Mouse (Mus musculus): ENCODE results near the gene Eif2s2. TPM values are rescaled to one million over a fixed set of nuclear protein-coding genes. Genes with fewer than 3 reads are reported as not detected.

The Eif2s2 gene
- polyA plus RNA-seq (2015; fragmentation: Nextera tagmentation; extraction: Ambion mirVana), result 70.9 and 78.3 TPM in 2 replicates

DNA sequence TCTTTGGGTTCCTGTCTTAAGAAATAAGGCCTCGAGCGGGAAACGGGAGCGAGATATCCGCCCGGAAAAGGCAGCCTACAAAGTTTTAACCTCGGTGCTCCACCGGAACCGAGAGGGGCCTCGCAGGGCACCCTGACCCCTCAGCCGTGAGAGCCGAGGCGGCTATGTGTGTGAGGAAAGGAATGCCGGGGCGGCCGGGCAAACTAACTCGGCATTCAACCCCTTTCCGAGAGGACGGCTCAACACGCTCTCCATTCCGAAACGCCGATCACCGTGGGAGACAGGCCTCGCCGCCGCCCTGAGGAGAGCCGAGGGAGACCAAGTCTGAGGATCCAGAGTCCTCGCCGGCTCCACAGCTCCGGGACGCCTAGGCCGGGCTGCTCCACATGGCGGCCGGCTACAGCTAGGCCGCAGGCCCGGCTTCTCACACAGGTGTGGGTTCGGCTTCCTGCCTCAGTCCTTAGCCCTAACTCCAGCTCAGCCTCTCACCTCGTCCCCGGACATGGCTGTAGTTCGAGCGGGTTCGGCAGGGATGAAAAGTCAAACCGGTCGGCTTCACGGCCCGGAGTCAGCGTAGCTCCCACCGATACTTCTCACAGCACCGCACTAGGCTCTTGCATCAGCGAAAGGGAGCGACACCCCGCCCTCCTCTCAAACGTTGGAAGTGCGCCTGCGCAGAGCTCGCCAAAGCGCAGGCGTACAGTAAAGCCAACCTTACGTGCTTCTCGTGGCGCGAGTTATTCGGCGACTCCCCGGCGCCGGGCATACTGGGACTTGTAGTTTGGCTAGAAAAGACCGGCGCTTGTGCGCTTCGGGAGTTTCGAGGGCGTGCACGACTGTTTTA lies at the start of gene Eif2s2:
Eif2s2 (minus strand) TSS at position 735 of the 844 bp plus-strand sequence.
- peak; percentile 98 for ATAC-seq (ENCODE audit: low FRiP score, low TSS enrichment)
- H3K36me3 ChIP-seq (ENCODE audit: insufficient read depth, low read length), result peaks cover 5% of the 10 kb centered on the region
- peaks cover 6% of the 10 kb centered on the region for H3K4me1 ChIP-seq (ENCODE audit: insufficient read depth, low read length)
- no peaks in the 10 kb centered on the region for H3K27me3 ChIP-seq (ENCODE audit: insufficient read depth, low read length)
- peak within 1 kb of the TSS; percentile 82 for H3K4me2 ChIP-seq (replicated peaks; ENCODE audit: low read depth, low read length)
- peak within 1 kb of the TSS; percentile 96 for H3K4me3 ChIP-seq (ENCODE audit: low read length)
- H3K9ac ChIP-seq (replicated peaks; ENCODE audit: low read length), result peak within 1 kb of the TSS; percentile 95
- peak within 1 kb of the TSS; percentile 88 for H3K27ac ChIP-seq (ENCODE audit: low read length)
- under 1% methylated on average over 75 of the region's 75 CpGs for WGBS
- H3K9me3 ChIP-seq (ENCODE audit: low read length), result no peaks in the 10 kb centered on the region

DNA sequence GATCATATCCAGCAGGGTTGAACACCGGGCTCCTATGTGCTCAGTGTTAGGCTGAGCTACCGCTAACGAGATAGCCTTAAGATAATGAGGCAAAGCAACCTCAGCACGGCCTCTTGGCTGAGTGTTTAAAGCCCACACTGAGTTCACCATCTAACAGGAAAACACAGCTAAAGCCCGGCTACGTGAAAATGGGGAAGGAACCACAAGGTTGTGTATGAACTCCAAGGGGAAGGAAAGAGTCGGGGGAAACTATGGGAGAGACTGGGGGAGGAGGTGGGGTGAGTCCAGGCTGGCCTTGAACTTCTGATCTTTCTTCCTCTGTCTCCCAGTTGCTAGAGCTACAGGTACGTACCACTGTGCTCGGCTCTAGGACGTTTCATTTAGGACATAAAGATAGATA lies 49.2 kb upstream of the Eif2s2 start:
- no peak for ATAC-seq (ENCODE audit: low FRiP score, low TSS enrichment)
- WGBS, result 78% methylated on average over 10 of the region's 10 CpGs
- Histone ChIP-seq H3K4me1 (ENCODE audit: insufficient read depth, low read length) (peaks cover 7% of the 10 kb centered on the region), H3K9ac (replicated peaks; ENCODE audit: low read length) (no peak overlapping the region), H3K9me3 (ENCODE audit: low read length) (no peaks in the 10 kb centered on the region), H3K36me3 (ENCODE audit: insufficient read depth, low read length) (no peaks in the 10 kb centered on the region), H3K27ac (ENCODE audit: low read length) (no peak overlapping the region), H3K4me2 (replicated peaks; ENCODE audit: low read depth, low read length) (no peak overlapping the region), H3K27me3 (ENCODE audit: insufficient read depth, low read length) (no peaks in the 10 kb centered on the region), H3K4me3 (ENCODE audit: low read length) (no peak overlapping the region)

DNA sequence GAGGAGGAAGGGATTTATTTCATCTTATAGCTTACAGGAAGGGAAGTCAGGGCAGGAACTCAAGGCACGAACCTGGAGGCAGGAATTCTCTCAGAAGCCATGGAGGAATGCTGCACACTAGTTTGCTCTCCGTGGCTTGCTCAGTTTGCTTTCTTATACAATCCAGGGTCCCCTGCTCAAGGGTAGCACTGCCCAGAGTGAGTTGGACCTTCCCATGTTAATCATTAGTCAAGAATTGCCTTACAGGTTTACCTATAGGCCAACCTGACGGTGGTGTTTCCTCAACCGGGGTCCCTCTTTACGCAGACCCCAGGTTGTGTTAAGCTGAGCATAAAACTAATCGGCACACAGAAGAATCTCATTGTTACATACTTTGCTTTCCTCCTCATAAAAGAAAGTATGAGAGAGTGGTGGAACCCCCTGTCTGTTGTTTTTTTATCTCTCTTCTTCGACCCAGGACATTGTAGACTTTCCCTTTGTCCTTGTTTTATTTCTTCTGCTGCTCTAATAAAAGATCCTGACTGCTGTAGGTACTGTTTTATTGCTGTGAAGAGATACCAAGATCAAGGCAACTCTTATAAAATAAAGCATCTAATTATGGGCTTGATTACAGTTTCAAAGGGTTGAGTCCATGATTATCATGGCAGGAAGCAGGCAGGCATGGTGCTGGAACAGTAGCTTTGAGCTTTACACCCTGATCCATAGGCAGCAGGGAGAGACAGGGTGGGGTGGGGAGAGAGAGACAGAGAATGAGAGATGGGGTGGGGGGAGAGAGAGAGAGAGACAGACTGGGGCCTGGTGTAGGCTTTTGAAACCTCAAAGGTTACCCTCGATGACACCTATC lies 45.0 kb upstream of the Eif2s2 start:
- Histone ChIP-seq H3K27ac (ENCODE audit: low read length) (no peak overlapping the region), H3K27me3 (ENCODE audit: insufficient read depth, low read length) (no peaks in the 10 kb centered on the region; the same call in 1 of the 2 replicates), H3K36me3 (ENCODE audit: insufficient read depth, low read length) (no peaks in the 10 kb centered on the region), H3K9me3 (ENCODE audit: low read length) (no peaks in the 10 kb centered on the region), H3K9ac (replicated peaks; ENCODE audit: low read length) (no peak overlapping the region), H3K4me1 (ENCODE audit: insufficient read depth, low read length) (peaks cover 4% of the 10 kb centered on the region; the same call in 1 of the 2 replicates), H3K4me2 (replicated peaks; ENCODE audit: low read depth, low read length) (no peak overlapping the region), H3K4me3 (ENCODE audit: low read length) (no peak overlapping the region)
- ATAC-seq (ENCODE audit: low FRiP score, low TSS enrichment), result no peak
- 69% methylated on average over 8 of the region's 8 CpGs for WGBS

DNA sequence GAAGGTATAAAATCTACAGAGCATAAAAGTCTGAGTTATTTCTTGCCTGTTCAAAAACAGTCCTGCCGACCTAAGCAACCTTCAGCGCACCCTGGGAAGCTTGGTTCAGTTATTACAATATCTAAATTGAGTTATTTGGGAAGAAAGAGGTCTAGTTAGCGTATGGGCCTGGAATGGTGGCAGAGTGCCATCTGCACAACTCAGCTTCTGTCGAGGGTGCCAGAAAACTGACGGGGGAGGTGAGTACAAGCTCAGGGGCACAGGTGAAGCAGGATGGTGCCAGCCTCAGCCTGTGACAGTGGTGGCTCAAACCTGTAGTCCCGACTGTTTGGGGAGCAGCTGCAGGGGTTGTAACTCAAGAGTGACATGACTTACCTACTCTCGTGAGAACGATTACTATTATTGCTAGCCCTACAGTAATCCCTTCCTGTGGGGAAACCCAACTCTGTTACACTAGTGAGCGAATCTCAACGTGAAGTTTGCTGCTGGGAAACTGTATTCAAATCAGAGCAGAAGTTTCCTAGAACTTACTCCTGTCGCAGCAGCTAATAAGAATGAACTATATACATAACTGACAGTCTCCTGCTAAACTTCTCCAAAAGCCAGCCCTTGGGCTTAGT lies 43.9 kb upstream of the Eif2s2 start:
- no peak overlapping the region for H3K4me2 ChIP-seq (replicated peaks; ENCODE audit: low read depth, low read length)
- no peaks in the 10 kb centered on the region; the same call in 1 of the 2 replicates for H3K27me3 ChIP-seq (ENCODE audit: insufficient read depth, low read length)
- H3K4me3 ChIP-seq (ENCODE audit: low read length), result no peak overlapping the region
- no peak for ATAC-seq (ENCODE audit: low FRiP score, low TSS enrichment)
- H3K4me1 ChIP-seq (ENCODE audit: insufficient read depth, low read length), result no peaks in the 10 kb centered on the region
- no peak overlapping the region for H3K27ac ChIP-seq (ENCODE audit: low read length)
- no peaks in the 10 kb centered on the region for H3K36me3 ChIP-seq (ENCODE audit: insufficient read depth, low read length)
- no peaks in the 10 kb centered on the region for H3K9me3 ChIP-seq (ENCODE audit: low read length)
- 66% methylated on average over 11 of the region's 11 CpGs for WGBS
- no peak overlapping the region for H3K9ac ChIP-seq (replicated peaks; ENCODE audit: low read length)

DNA sequence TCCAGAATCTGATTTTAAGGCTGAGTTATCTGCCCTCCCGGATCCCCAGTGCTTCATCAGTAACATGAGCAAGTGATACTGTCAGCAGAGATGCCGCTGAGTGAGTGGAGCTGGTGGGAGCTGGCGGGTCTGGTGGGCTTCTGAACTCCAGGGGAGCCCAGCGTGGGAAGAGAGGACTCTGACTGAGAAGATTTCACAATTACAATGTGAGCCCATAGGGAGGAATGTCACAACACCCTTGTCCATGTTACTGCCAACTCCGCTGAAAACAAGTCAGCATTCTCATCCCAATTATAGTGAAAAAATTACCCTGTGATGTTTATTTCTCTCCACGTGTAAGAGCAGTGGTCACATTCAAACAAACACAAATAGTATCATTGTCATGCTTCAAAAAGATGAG lies 43.4 kb upstream of the Eif2s2 start:
- Histone ChIP-seq H3K4me3 (ENCODE audit: low read length) (no peak overlapping the region), H3K4me2 (replicated peaks; ENCODE audit: low read depth, low read length) (no peak overlapping the region), H3K27ac (ENCODE audit: low read length) (no peak overlapping the region), H3K4me1 (ENCODE audit: insufficient read depth, low read length) (no peaks in the 10 kb centered on the region), H3K9me3 (ENCODE audit: low read length) (no peaks in the 10 kb centered on the region), H3K9ac (replicated peaks; ENCODE audit: low read length) (no peak overlapping the region), H3K36me3 (ENCODE audit: insufficient read depth, low read length) (no peaks in the 10 kb centered on the region), H3K27me3 (ENCODE audit: insufficient read depth, low read length) (no peaks in the 10 kb centered on the region; the same call in 1 of the 2 replicates)
- 59% methylated on average over 6 of the region's 6 CpGs for WGBS
- ATAC-seq (ENCODE audit: low FRiP score, low TSS enrichment), result no peak

DNA sequence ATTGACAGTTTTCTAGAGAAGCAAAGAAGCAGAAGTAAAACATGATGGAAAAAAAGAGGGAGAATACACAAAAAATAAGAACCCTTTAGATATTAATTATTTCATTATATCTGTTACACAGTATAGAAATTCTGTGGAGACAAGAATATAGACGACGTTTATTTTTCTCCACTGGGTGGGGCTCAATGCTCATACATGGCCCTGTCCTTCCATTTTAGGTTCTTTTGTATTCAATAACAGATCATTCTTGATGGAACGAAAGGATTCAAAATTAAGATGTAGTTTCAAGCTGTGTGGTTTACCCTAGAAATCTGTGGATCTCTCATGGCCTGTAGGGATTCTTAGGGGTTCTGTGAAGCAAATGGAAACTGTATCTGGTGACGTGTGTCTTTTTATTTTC lies 41.1 kb upstream of the Eif2s2 start:
- ATAC-seq (ENCODE audit: low FRiP score, low TSS enrichment), result no peak
- H3K9me3 ChIP-seq (ENCODE audit: low read length), result no peaks in the 10 kb centered on the region

DNA sequence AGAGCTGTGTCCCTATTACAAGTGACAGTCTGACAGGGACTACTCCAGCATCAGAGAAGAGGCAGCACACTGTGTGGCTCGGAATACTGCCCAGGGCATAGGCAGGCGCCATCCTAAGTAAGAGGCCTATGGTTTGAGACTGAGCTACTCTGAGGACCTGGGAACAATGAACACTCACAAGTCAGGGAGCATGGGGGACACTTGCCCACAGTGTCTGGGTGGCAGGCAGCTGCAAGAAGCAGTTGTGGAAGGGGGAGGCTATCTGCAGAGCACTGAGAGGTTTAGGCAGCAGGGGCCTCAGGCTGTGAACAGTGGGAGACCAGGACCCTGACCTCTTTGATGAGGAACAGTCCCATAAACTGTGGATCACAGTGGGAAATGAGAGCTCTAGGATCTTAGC lies 35.6 kb upstream of the Eif2s2 start:
- Histone ChIP-seq H3K27me3 (ENCODE audit: insufficient read depth, low read length) (no peaks in the 10 kb centered on the region), H3K36me3 (ENCODE audit: insufficient read depth, low read length) (no peaks in the 10 kb centered on the region), H3K4me2 (replicated peaks; ENCODE audit: low read depth, low read length) (no peak overlapping the region), H3K9me3 (ENCODE audit: low read length) (no peaks in the 10 kb centered on the region), H3K27ac (ENCODE audit: low read length) (no peak overlapping the region), H3K4me3 (ENCODE audit: low read length) (no peak overlapping the region), H3K9ac (replicated peaks; ENCODE audit: low read length) (no peak overlapping the region), H3K4me1 (ENCODE audit: insufficient read depth, low read length) (no peaks in the 10 kb centered on the region)
- 62% methylated on average over 2 of the region's 2 CpGs for WGBS
- ATAC-seq (ENCODE audit: low FRiP score, low TSS enrichment), result no peak

More for the DNA sequence above, 41.1 kb upstream of the Eif2s2 start:
- Histone ChIP-seq H3K36me3 (ENCODE audit: insufficient read depth, low read length) (no peaks in the 10 kb centered on the region), H3K4me2 (replicated peaks; ENCODE audit: low read depth, low read length) (no peak overlapping the region), H3K4me3 (ENCODE audit: low read length) (no peak overlapping the region), H3K4me1 (ENCODE audit: insufficient read depth, low read length) (no peaks in the 10 kb centered on the region), H3K9ac (replicated peaks; ENCODE audit: low read length) (no peak overlapping the region), H3K27me3 (ENCODE audit: insufficient read depth, low read length) (no peaks in the 10 kb centered on the region; the same call in 1 of the 2 replicates), H3K27ac (ENCODE audit: low read length) (no peak overlapping the region)
- WGBS, result 66% methylated on average over 4 of the region's 4 CpGs

DNA sequence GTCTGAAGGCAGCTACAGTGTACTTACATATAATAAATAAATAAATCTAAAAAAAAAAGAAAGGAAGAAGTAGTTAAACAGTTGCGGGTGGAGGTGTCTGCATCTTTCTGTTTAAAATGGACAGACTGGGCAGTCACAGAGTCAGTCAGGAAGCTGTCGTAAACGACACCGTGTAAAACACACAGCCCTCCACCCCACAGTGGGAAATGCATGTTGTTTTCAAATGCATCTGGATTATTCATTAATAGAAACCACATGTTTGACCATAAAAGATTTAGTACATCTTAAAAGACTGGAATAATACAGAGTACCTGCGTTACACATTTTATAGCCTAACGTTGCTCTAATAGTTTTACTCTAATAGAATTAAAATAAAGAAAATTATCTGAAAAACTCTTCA lies 34.1 kb upstream of the Eif2s2 start:
- Histone ChIP-seq H3K36me3 (ENCODE audit: insufficient read depth, low read length) (no peaks in the 10 kb centered on the region), H3K9ac (replicated peaks; ENCODE audit: low read length) (no peak overlapping the region), H3K9me3 (ENCODE audit: low read length) (no peaks in the 10 kb centered on the region), H3K27me3 (ENCODE audit: insufficient read depth, low read length) (no peaks in the 10 kb centered on the region), H3K4me2 (replicated peaks; ENCODE audit: low read depth, low read length) (no peak overlapping the region), H3K4me1 (ENCODE audit: insufficient read depth, low read length) (no peaks in the 10 kb centered on the region), H3K4me3 (ENCODE audit: low read length) (no peak overlapping the region), H3K27ac (ENCODE audit: low read length) (no peak overlapping the region)
- no peak for ATAC-seq (ENCODE audit: low FRiP score, low TSS enrichment)
- WGBS, result 63% methylated on average over 6 of the region's 6 CpGs

DNA sequence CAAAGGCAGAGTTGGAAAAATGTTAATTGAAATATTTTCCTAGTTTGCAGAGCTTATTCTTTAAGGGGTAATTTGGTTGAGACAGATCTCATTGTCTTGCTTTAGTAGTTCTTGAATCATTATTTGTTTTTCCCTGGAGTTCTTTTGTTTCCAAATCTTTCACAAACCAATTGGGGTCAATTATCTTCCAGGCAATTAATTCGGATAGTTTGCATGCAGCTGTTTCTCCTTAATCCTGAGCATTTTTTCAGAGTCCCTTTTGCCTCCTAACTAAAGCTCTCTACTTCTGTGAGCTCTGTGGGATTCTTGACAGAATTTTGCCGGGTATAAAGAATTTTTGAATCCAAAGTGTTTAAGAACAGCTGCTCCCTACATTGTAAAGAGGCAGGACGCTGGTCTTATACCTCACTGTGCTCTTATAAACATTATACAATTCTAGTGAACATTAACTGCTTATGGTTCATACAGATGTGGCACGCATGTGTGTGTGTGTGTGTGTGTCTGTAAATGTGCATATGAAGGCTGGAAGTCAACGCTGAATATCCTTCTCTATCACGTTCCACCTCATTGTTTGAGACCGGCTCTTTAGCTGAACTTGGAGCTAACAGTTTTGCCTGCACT lies 32.8 kb upstream of the Eif2s2 start:
- Histone ChIP-seq H3K27ac (ENCODE audit: low read length) (no peak overlapping the region), H3K4me2 (replicated peaks; ENCODE audit: low read depth, low read length) (no peak overlapping the region), H3K4me3 (ENCODE audit: low read length) (no peak overlapping the region), H3K9me3 (ENCODE audit: low read length) (no peaks in the 10 kb centered on the region), H3K36me3 (ENCODE audit: insufficient read depth, low read length) (no peaks in the 10 kb centered on the region), H3K9ac (replicated peaks; ENCODE audit: low read length) (no peak overlapping the region), H3K4me1 (ENCODE audit: insufficient read depth, low read length) (no peaks in the 10 kb centered on the region), H3K27me3 (ENCODE audit: insufficient read depth, low read length) (no peaks in the 10 kb centered on the region)
- ATAC-seq (ENCODE audit: low FRiP score, low TSS enrichment), result no peak
- 59% methylated on average over 7 of the region's 7 CpGs for WGBS

Measured in kidney, embryonic 16.5 days (tissue).